Mouse (Mus musculus): Measurements from ENCODE around the gene Gm4969.

Gm4969 gene

DNA sequence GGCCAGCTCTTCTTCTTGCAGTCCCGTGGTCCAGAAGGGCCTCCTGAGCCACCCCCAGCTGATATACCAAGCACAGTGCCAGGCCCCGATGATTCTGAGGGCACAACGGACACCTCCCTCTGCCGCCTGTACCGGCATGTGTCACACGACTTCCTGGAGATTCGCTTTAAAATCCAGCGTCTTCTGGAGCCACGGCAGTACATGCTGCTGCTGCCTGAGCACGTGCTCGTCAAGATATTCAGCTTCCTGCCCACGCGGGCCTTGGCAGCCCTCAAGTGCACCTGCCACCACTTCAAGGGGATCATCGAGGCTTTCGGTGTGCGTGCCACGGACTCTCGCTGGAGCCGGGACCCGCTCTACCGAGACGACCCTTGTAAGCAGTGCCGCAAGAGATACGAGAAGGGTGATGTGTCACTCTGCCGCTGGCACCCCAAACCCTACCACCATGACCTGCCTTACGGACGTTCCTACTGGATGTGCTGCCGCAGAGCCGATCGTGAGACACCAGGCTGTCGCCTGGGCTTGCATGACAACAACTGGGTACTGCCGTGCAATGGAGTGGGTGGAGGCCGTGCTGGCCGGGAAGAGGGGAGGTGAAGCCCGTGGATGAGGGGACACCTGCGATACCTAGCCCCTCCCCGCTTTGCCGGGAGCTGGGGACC, 18.6 kb upstream of the Gm4969 start:
- DNase-seq (ENCODE audit: low spot score in 2 of 2): no peak

DNA sequence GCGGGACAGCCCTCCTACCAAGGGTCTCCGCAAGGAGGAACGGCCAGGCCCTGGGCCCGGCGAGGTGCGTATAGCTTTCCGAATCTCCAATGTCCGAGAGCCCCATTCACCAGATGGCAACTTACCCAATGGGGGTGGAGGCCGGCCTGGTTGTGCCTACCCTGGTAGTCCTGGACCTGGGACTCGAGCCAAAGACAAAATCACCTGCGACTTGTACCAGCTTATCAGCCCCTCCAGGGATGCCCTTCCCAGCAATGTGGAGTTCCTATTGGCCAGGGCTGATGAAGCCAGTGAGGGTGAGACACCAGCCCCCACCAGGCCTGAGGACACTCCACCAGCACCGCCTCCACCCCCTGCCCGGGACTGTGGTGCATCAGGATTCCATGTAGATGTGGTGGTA, 18.0 kb upstream of the Gm4969 start:
- DNase-seq (ENCODE audit: low spot score in 2 of 2): no peak

DNA sequence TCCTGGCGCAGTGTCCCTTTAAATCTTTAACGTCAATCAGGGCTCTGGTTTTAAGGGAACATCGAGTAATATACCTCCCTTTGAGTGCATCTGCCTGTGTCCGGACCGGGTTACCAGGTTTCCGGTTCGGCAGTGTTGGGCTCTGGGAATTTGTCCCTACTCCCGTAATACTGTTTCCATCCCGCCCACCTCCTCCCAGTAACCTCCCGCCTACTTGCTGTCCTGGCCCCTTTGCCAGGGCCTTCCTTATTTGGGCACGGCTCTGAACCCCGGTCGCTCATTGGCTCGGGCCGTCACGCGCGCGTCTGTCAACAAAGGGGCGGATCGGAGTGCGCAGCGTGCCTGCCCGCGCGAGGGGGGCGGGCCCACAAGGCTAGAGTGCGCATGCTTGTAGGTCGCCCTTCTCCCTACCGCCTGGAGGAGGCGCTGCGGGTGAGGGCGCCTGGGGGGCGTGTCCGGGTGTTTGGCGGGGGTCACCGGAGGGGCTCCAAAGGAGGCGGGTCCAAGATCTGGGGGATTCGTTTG, 13.2 kb upstream of the Gm4969 start:
- peak; percentile 77 to 86 for DNase-seq (ENCODE audit: low spot score in 2 of 2)

DNA sequence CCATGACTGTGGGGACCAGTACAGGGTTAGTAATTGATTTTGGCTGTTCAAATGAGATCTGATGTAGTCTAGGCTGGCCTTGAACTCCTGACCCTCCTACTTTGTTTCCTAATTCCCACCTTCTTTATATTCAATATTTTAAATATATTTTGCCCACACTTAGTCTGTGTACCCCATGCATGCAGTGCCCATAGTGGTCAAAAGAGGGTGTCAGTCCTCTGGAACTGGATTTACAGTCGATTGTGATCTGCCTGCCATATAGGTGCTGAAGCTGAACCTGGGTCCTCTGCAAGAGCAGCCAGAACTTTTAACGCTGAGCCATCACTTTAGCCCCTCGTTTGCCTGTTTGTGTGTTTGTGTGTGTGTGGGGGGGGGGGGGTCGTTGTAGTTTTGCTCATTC, 12.5 kb upstream of the Gm4969 start:
- DNase-seq (ENCODE audit: low spot score in 2 of 2): no peak

DNA sequence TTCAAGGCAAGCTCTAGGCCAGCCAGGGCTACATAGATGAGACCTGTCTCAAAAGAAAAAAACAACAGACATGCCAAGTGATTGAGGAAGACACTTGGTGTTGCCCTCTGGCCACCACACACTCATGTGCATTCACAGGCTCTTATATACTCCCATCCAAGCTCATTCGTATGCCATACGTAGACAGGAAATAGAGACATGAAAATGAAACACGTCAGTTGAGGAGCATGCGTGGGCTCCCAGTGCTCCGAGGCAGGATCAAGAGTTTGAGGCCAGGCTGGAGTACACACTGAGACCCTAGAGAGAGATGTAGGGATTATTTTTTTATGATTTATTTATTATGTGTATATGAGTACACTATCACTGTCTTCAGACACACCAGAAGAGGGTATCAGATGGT, 11.2 kb upstream of the Gm4969 start:
- no peak for DNase-seq (ENCODE audit: low spot score in 2 of 2)

DNA sequence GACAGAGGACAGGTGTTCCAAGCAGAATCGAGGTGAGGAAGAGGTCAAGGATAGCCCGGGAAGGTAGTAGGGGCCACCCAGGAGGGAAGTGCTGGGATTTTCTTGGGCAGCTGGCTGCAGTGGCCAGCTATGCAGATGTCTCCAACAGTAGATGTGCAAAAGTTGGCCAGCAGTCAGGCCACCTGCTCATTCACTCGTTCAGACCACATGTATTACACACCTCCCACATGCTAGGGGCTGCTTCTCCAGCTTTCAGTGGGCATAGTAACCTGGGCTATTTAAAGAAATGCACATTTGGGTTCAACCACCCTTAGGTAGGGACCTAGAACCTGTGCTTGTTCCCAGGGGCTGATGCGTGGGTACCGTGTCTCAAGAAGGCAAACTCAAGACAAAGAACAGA, 9.6 kb upstream of the Gm4969 start:
- DNase-seq (ENCODE audit: low spot score in 2 of 2): no peak

DNA sequence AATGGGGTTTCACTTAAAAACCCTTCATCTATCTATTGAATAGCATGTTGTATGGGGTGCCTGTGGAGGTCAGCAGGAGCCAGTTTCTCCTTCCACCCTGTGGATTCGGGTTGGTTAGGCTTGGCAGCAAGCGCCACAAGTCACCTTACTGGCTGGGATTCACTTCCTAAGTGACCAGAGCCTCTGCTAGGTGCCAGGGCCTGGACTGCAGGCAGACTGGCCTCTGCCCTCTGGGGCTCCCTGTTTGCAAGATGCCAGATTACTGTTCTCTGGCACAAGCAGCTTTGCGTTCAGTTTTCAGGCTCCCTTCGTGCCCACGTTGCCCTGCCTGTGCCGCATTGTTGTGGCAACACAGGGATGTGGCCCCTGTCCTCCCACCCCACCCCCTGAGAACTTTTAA, 6.5 kb upstream of the Gm4969 start:
- no peak for DNase-seq (ENCODE audit: low spot score in 2 of 2)

DNA sequence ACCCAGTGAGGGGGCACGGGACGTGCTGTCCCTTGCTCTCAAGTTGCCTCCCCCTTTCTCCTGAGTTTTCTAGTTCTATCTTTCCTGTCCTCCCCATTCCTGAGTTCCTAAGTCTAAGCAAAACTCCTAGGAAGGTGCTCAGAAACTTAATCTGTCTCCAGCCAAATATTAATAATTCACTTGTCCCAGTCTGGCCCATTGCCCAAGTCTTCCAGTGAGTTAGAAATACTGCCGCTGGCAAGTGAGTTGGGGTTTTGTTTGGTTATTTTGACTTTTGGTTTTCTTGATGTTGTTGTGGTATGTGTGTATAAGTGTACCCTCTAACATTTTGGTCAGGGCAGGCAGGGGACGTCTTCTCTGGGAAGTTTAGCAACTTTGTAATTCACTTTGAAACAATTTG, 3.5 kb upstream of the Gm4969 start:
- DNase-seq (ENCODE audit: low spot score in 2 of 2): no peak

DNA sequence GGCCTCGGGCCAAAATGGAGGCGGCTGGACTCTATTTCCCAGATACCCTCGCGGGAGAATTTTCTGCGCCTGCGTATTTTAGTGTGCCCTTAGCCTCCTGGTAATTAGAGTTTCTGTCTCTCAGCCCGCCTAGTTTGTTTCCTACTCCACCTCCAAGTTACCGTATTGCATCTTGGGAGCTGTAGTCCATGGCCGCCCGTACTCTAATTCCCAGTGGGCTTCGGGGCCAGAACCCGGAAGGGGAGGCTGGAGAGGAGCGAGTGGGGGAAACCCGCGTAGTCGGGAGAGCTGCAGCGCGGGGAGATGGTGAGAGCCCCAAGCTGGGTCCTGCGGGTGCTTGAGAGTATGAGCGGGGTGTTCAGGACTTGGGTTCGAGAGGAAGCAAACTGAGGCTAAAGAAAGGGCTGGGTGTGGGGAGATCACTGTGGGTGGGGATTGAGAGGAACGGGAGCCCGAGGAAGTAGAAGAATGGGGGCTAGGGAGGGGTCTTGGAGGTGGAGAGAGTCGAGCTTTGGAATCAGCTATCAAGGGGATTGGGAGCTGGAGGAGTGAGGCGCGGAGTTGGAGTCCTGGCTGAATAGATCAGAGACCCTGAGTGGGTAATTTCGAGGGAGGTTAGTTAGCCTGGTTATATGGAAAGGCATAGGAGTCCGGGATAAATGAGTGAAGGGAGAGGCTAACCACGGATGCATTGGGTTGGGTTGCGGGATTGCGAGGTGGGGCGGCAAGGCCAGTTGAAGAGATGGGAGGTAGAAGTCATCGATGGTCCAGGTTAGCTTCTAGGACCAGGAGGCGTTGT, 1.7 kb upstream of the Gm4969 start, which contains the start of gene Fbxo46:
Gene Fbxo46 (plus strand): TSS at position 229 of the 799 bp plus-strand sequence.
- peak; percentile 76 to 86 for DNase-seq (ENCODE audit: low spot score in 2 of 2)

DNA sequence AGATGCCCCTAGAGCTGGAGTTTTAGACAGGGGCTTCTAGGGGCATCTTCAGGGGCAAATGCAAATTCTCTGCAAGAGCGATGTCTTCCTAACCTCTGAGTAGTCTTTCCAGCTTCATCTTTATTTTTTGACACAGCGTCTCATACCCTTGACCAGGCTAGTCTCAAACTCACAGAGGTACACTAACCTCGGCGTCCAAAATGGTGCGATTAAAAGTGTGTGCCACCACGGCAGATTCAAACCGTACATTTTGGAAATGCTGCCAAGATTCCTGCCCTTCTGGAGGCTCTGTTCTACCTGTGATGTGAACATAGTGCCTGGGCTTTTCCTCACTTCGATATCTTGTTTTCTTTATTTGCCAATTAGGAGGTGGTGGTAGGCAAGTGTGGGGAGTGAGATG, 915 bp upstream of the Gm4969 start:
- no peak for DNase-seq (ENCODE audit: low spot score in 2 of 2)

DNA sequence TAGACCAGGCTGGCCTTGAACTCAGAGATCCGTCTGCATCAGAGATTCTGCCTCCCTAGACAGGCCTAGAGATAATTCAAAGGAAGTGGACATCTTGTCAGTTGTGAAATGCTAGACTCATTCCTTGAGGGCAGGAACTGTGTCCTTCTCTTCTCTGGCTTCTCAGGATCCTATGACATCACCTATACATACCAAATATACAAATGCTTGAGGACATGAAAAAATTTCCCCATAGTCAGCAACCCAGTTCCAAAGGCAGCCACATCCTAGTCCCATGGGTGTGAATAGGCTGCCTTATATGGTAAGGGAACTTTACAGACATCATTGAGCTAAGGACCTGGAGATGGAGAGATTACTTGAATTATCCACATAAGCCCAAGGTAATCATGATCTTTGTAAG, 8.6 kb downstream of the Gm4969 start:
- no peak for DNase-seq (ENCODE audit: low spot score in 2 of 2)

DNA sequence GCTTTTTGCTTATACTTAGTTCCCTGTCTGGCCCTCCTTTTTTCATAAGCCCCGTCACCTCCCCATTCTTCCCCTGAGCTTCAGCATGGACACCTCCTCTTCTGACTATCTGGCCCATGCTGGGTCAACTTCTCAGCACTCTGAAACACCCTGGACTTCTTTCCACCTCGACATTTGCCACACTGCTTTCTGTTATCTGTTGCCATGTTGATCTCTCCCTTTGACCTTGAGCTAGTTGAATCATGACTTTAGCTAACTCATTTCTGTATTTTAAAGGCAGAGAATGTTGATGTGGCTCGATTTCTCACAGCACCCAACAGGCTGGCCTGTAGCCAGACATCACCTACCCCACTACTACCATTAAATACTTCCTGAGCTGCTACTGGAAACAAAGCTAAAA, 10.7 kb downstream of the Gm4969 start:
- DNase-seq (ENCODE audit: low spot score in 2 of 2): no peak

DNA sequence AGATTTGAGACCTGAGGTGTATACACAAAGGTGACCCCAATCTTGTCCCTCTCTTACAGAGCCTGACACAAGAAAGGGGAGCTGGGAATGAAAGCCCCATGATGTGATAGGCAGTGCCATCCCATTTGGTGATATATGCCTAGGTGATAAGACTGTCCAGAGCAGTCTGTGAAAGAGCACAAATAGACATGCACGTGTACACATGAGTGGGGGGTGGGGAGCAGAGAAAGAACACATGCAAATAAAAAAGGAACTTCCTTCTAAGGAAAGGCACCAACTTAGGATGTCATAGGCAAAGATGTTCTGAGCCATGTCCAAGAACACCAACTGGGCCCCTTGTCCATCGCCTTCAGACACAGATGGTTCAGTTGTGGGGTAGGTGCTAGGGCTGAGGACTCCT, 13.7 kb downstream of the Gm4969 start:
- no peak for DNase-seq (ENCODE audit: low spot score in 2 of 2)

DNA sequence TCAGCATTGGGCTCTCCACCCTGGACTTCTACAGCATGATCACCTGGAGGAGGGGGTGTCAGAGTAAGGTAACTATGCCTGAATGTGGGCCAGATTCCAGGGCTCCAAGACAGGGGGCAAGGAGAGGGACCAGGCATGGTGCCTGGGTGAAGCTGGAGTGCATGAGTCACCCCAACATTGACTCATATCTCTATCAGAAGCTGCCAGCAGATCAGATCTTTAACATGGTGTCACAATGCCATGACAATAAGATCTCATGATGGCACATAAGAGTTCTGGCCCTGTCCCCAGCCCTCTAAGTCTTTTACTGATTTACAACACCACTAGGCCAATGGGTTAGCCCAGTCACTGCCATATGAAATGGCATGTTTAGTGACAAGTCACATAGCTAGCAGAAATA, 14.4 kb downstream of the Gm4969 start:
- DNase-seq (ENCODE audit: low spot score in 2 of 2): no peak

DNA sequence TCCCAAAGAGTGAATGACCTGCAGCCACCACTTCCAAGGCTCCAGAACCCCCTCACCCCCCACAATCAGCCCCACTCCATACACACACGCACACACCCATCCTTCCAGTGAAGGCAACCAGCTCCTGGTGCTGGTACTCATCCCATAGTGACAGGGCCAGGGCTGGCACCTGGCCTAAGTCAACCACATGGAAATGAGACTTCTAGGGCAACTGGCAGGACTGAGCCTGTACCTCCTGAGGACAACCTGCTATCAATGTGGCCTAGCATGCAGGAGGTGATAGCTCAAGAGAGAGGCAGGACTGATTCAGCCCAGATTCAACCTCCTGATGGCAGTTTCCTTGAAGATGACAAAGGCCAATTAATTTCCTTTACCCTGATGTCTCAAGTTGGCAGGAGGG, 17.9 kb downstream of the Gm4969 start:
- DNase-seq (ENCODE audit: low spot score in 2 of 2): no peak

DNA sequence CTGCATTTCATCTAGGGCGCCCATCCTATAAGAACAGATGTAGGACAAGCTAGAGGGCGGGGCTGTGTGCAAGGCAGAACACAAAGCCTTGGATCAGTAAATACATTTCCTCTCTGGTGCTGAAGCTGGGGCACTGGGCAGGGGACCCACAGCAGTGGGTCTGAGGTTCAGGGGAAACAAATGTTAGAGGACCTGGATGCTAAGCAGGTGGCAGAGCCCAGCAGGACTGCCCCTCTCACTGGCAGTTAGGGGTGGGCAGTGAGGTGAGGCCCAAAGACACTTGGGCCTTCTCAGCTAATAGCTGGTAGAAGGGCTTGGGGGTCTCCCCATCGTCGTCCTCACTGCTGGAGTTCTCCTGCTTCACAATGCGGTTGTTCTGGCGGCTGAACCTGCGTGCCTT, 19.4 kb downstream of the Gm4969 start:
- DNase-seq (ENCODE audit: low spot score in 2 of 2): no peak

DNA sequence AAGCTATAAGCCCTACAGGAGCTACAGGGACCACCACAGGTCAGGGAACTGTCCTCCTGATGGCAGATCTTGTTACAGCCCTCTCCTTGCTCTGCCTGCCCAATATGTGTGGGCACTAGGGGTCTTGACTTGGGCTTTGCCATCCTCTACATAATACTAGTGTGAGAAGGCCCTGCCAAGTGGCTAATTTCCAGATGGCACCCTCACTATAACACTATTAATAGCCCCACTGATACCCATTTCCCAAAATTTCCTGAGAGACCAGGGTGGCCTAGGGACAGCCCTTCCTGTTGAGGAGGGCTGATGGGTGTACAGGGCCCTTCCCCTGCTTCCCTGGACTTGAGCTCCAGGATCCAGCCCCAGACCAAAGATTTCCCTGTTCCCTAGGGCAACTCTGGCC, 20.3 kb downstream of the Gm4969 start:
- DNase-seq (ENCODE audit: low spot score in 2 of 2): no peak

DNA sequence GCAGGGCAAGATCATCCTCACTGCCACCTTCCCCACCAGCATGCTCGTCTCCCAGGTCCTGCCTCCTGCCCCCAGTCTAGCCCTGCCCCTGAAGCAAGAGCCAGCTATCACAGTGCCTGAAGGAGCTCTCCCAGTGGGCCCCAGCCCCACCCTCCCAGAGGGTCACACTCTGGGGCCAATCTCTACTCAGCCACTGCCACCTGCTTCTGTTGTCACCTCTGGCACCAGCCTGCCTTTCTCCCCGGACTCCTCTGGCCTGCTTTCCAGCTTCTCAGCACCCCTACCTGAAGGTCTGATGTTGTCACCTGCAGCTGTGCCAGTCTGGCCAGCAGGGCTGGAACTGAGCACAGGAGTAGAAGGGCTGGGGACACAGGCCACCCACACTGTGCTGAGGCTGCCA, 21.0 kb downstream of the Gm4969 start:
- no peak for DNase-seq (ENCODE audit: low spot score in 2 of 2)

DNA sequence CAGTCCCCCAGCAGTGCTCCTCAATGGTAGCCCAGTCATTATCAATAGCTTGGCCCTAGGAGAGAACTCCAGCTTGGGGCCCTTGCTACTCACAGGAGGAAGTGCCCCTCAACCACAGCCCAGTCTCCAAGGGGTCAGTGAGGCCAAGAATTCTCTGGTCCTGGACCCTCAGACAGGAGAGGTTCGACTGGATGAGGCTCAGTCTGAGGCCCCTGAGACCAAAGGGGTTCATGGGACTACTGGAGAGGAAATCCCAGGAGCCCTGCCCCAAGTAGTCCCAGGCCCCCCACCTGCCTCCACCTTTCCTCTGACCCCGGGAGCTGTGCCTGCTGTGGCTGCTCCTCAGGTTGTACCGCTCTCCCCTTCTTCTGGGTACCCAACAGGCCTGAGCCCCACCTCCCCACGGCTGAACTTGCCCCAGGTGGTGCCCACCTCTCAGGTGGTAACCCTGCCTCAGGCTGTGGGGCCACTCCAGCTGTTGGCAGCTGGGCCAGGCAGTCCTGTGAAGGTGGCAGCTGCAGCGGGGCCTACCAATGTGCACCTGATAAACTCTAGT, 21.7 kb downstream of the Gm4969 start:
- no peak for DNase-seq (ENCODE audit: low spot score in 2 of 2)

DNA sequence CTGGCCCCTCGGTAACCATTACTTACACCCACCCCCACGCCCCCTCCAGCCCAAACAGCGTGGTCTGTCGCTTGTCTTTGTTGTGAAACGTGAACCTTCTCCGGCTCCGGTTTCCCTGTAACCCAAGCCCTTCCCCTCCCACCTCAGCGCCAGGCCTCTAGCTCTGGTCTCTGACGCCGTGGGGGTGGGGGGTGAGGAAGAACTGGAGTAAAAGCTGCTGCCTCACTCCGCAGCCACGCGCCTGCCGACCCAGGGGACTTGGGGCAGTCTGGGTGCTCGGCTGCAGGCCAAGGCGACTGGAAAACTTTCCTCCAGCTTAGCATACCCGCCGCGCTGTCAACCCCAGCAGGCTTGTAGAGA, 22.4 kb downstream of the Gm4969 start:
- DNase-seq (ENCODE audit: low spot score in 2 of 2): no peak

DNA sequence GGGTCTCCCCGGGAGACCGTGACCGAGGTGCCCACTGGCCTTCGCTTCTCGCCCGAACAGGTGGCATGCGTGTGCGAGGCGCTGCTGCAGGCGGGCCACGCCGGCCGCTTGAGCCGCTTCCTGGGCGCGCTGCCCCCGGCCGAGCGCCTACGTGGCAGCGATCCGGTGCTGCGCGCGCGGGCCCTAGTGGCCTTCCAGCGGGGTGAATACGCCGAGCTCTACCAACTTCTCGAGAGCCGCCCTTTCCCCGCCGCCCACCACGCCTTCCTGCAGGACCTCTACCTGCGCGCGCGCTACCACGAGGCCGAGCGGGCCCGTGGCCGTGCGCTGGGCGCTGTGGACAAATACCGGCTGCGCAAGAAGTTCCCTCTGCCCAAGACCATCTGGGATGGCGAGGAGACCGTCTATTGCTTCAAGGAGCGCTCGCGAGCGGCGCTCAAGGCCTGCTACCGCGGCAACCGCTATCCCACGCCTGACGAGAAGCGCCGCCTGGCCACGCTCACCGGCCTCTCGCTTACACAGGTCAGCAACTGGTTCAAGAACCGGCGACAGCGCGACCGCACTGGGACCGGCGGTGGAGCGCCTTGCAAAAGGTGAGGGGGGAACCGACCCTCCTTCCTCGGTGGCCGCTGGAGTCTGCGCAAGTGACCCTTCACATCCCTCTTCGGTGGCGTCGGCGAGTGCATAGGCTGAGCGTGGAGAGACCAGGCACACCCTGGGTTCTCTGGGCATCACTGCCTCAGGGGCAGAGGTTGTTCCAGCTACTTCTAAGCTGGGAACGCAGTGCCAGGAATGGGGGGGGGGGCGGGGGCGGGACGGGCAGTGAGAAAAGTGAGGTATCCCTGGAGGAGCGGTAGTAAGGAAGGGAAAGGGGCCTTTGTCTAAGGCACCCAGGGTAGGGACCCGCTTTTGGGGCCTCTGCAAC, 23.1 kb downstream of the Gm4969 start:
- DNase-seq (ENCODE audit: low spot score in 2 of 2): peak in 1 of 2 experiments; percentile 7

DNA sequence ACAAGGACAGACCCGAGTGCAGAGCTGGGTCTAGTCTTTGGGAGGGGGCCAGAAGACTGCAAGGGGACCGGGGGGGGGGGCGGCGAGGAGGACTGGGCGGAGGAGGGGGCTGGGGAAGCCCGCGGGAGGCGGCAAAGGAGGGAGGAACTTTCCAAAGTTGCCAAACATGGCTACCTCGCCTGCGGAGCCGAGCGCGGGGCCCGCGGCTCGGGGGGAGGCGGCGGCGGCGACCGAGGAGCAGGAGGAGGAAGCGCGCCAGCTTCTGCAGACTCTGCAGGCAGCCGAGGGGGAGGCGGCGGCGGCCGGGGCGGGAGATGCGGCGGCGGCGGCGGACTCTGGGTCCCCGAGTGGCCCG, 23.7 kb downstream of the Gm4969 start, which contains the start of gene Six5:
Gene Six5 (plus strand): TSS at position 124 of the 355 bp plus-strand sequence.
- DNase-seq (ENCODE audit: low spot score in 2 of 2): no peak

All from spleen, postnatal 14 days (tissue).